Mouse (Mus musculus): ENCODE measurements around the gene Mybph. TPM values are rescaled to one million over a fixed set of nuclear protein-coding genes. Genes with fewer than 3 reads are reported as not detected.

The Mybph gene
- total and polyA plus RNA-seq, 2 experiments from 2014 or later, result 0.12 TPM; not detected in 1

- no peak for TF ChIP-seq EP300 (IDR thresholded peaks at IDR 0.05; ENCODE audit: low read depth)
- TF ChIP-seq CTCF (IDR thresholded peaks at IDR 0.05; ENCODE audit: low read depth), result no peak
- Histone ChIP-seq H3K9ac (replicated peaks; ENCODE audit: low read depth, low read length) (no peak overlapping the region), H3K36me3 (replicated peaks; ENCODE audit: control insufficient read depth, insufficient read depth, low read length) (no peaks in the 10 kb centered on the region), H3K4me1 (ENCODE audit: control insufficient read depth, insufficient read depth) (peaks cover 29% of the 10 kb centered on the region), H3K27me3 (ENCODE audit: control insufficient read depth, insufficient read depth, low read length) (no peaks in the 10 kb centered on the region), H3K9me3 (replicated peaks; ENCODE audit: control insufficient read depth, low read length) (no peaks in the 10 kb centered on the region), H3K4me3 (ENCODE audit: low read depth, low read length) (no peak overlapping the region), H3K4me2 (ENCODE audit: low read depth, low read length) (no peak overlapping the region), H3K27ac (ENCODE audit: low read depth) (no peak overlapping the region)
- DNase-seq (ENCODE audit: low spot score), result no peak
- 94% methylated on average over 2 of the region's 2 CpGs for WGBS
- no peak for ATAC-seq (ENCODE audit: insufficient read depth, low read depth)
These were observed 23.4 kb downstream of the Mybph start for GRCm38 (mm10) chr1:134216629-134216971.

GRCm38 (mm10) chr1:134217028-134217481, 23.8 kb downstream of the Mybph start:
- Histone ChIP-seq H3K4me3 (ENCODE audit: low read depth, low read length) (no peak overlapping the region), H3K27me3 (ENCODE audit: control insufficient read depth, insufficient read depth, low read length) (no peaks in the 10 kb centered on the region), H3K36me3 (replicated peaks; ENCODE audit: control insufficient read depth, insufficient read depth, low read length) (no peaks in the 10 kb centered on the region), H3K4me1 (ENCODE audit: control insufficient read depth, insufficient read depth) (peaks cover 30% of the 10 kb centered on the region), H3K9me3 (replicated peaks; ENCODE audit: control insufficient read depth, low read length) (no peaks in the 10 kb centered on the region), H3K4me2 (ENCODE audit: low read depth, low read length) (no peak overlapping the region), H3K27ac (ENCODE audit: low read depth) (no peak overlapping the region), H3K9ac (replicated peaks; ENCODE audit: low read depth, low read length) (no peak overlapping the region)
- WGBS, result 54% methylated on average over 12 of the region's 12 CpGs
- DNase-seq (ENCODE audit: low spot score), result no peak
- ATAC-seq (ENCODE audit: insufficient read depth, low read depth), result no peak
- TF ChIP-seq EP300 (IDR thresholded peaks at IDR 0.05; ENCODE audit: low read depth), result no peak
- TF ChIP-seq CTCF (IDR thresholded peaks at IDR 0.05; ENCODE audit: low read depth), result no peak

- WGBS, result 79% methylated on average over 3 of the region's 3 CpGs
- Histone ChIP-seq H3K4me2 (ENCODE audit: low read depth, low read length) (no peak overlapping the region), H3K4me3 (ENCODE audit: low read depth, low read length) (no peak overlapping the region), H3K27ac (ENCODE audit: low read depth) (no peak overlapping the region), H3K9me3 (replicated peaks; ENCODE audit: control insufficient read depth, low read length) (no peaks in the 10 kb centered on the region), H3K9ac (replicated peaks; ENCODE audit: low read depth, low read length) (no peak overlapping the region), H3K27me3 (ENCODE audit: control insufficient read depth, insufficient read depth, low read length) (no peaks in the 10 kb centered on the region), H3K4me1 (ENCODE audit: control insufficient read depth, insufficient read depth) (peaks cover 32% of the 10 kb centered on the region), H3K36me3 (replicated peaks; ENCODE audit: control insufficient read depth, insufficient read depth, low read length) (no peaks in the 10 kb centered on the region)
- DNase-seq (ENCODE audit: low spot score) (no peak), ATAC-seq (ENCODE audit: insufficient read depth, low read depth) (no peak)
- no peak for TF ChIP-seq CTCF (IDR thresholded peaks at IDR 0.05; ENCODE audit: low read depth)
- no peak for TF ChIP-seq EP300 (IDR thresholded peaks at IDR 0.05; ENCODE audit: low read depth)
These were observed 24.7 kb downstream of the Mybph start for GRCm38 (mm10) chr1:134217942-134218341.

DNA sequence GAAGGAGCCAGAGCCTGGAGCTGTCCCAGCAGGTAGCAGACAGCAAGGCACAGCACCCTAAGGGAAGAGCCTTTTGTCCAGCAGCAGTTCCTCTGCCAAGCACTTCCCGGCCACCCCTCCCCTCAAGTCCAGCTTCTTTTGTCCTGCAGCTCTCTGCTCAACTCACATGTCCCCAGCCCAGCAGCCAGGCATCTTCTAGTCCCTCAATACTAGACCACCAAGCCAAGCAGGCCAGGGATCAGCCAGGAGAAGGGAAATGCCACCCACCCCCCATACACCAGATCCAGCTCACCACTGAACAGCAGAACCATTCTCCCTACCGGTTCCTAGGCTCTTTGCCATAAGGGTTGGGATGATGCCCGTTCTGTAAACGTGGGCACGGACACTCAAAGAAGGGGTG, 26.4 kb downstream of the Mybph start:
- Histone ChIP-seq H3K4me2 (ENCODE audit: low read depth, low read length) (no peak overlapping the region), H3K27me3 (ENCODE audit: control insufficient read depth, insufficient read depth, low read length) (no peaks in the 10 kb centered on the region), H3K4me3 (ENCODE audit: low read depth, low read length) (no peak overlapping the region), H3K9me3 (replicated peaks; ENCODE audit: control insufficient read depth, low read length) (no peaks in the 10 kb centered on the region), H3K36me3 (replicated peaks; ENCODE audit: control insufficient read depth, insufficient read depth, low read length) (no peaks in the 10 kb centered on the region), H3K9ac (replicated peaks; ENCODE audit: low read depth, low read length) (no peak overlapping the region), H3K27ac (ENCODE audit: low read depth) (no peak overlapping the region), H3K4me1 (ENCODE audit: control insufficient read depth, insufficient read depth) (peaks cover 44% of the 10 kb centered on the region)
- TF ChIP-seq EP300 (IDR thresholded peaks at IDR 0.05; ENCODE audit: low read depth) (no peak), CTCF (IDR thresholded peaks at IDR 0.05; ENCODE audit: low read depth) (no peak)
- ATAC-seq (ENCODE audit: insufficient read depth, low read depth), result no peak
- 79% methylated on average over 5 of the region's 5 CpGs for WGBS
- DNase-seq (ENCODE audit: low spot score), result no peak

DNA sequence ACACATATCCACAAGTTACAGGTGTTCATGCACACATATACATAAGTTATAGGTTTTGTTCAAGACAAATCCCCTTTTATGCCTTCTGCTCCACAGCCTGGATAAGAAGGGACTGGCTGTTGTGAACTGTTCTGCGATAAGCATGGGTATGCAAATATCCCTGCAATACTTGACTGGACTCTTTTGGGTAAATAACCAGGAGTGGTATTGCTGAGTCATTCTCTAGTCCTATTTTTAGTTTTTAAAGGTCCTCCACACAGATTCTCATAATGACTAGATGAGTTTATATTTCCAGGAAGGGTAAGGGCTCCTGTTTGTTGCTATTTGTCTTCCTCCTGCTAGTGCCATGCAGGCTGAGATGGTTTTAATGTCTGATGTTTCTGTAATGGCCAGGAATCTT, 27.9 kb downstream of the Mybph start:
- H3K27ac ChIP-seq (ENCODE audit: low read depth), result peak overlapping the region; percentile 85

More for the DNA sequence above, 27.9 kb downstream of the Mybph start:
- Histone ChIP-seq H3K27me3 (ENCODE audit: control insufficient read depth, insufficient read depth, low read length) (no peaks in the 10 kb centered on the region), H3K4me3 (ENCODE audit: low read depth, low read length) (no peak overlapping the region), H3K4me2 (ENCODE audit: low read depth, low read length) (no peak overlapping the region), H3K9ac (replicated peaks; ENCODE audit: low read depth, low read length) (no peak overlapping the region), H3K9me3 (replicated peaks; ENCODE audit: control insufficient read depth, low read length) (no peaks in the 10 kb centered on the region), H3K4me1 (ENCODE audit: control insufficient read depth, insufficient read depth) (peaks cover 37% of the 10 kb centered on the region), H3K36me3 (replicated peaks; ENCODE audit: control insufficient read depth, insufficient read depth, low read length) (no peaks in the 10 kb centered on the region)
- no peak for DNase-seq (ENCODE audit: low spot score)
- no peak for ATAC-seq (ENCODE audit: insufficient read depth, low read depth)
- WGBS, result 54% methylated on average over 1 of the region's 1 CpGs
- TF ChIP-seq EP300 (IDR thresholded peaks at IDR 0.05; ENCODE audit: low read depth), result no peak
- no peak for TF ChIP-seq CTCF (IDR thresholded peaks at IDR 0.05; ENCODE audit: low read depth)
